Mouse (Mus musculus): ENCODE results near the gene Olfr820.
"Not testable (repeated sequence)": the region's sequence is repeated elsewhere in the genome, so short reads cannot be mapped to it uniquely, and the experiment has no call there.

The Olfr820 gene

DNA sequence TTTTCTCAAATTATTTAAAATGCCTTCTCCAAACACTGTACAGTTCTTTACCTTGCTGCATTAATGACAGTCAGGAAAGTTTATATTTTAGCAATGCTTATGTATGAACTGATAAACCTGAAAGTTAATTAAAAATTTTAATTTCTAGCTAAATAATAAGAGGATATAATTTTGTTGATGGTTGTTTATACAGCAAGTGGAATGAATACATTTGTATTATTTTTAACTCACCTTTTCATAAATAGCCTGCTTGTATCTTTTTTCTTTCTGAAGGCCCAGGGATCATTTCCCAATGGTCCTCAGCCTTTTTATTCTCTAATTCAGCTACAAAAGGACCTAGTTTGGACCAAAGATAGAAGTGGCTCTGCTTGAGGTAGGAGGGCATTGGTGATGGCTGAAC is at the start of gene Olfr820:
TSS of gene Olfr820 (plus strand) at position 301 of the 400 bp plus-strand sequence.
- no peak for DNase-seq (ENCODE audit: low spot score in 2 of 2)

GRCm38 (mm10) chr10:129966232-129966631 is 46.2 kb upstream of the Olfr820 start:
- DNase-seq (ENCODE audit: low spot score in 2 of 2), result not testable (repeated sequence)

DNA sequence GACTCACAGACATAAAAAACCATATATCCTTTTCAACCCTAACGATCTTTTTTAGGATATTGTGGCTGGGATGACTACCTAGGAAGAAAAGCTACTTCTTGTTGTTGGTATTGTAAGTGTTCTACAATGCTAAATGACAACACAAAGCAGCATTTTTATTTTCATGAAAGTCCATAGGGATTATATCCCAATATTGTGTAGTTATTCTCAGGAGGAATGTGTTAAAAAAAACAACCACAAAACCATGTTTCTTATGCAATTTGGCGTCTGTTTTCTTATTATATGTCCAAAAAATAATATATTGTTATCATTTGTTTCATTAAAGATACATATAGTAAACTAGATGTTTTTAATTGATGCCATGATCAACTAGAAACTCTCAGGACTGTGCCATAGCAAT is 45.3 kb upstream of the Olfr820 start, which contains the start of gene Olfr819:
TSS of gene Olfr819 (minus strand) at position 101 of the 400 bp plus-strand sequence.
- DNase-seq (ENCODE audit: low spot score in 2 of 2), result not testable (repeated sequence)

- not testable (repeated sequence) for DNase-seq (ENCODE audit: low spot score in 2 of 2)
These were observed 39.4 kb upstream of the Olfr820 start for GRCm38 (mm10) chr10:129972994-129973393.

- not testable (repeated sequence) for DNase-seq (ENCODE audit: low spot score in 2 of 2)
These were observed 36.4 kb upstream of the Olfr820 start, which contains the start of gene Olfr247 for GRCm38 (mm10) chr10:129976040-129976439. TSS of gene Olfr247 (minus strand) at chr10:129976140.

- not testable (repeated sequence) for DNase-seq (ENCODE audit: low spot score in 2 of 2)
These were observed 30.6 kb upstream of the Olfr820 start for GRCm38 (mm10) chr10:129981867-129982266.

- DNase-seq (ENCODE audit: low spot score in 2 of 2), result not testable (repeated sequence)
These were observed 27.5 kb upstream of the Olfr820 start, which contains the start of gene Gm10310 for GRCm38 (mm10) chr10:129984962-129985361. TSS of gene Gm10310 (minus strand) at chr10:129985062.

GRCm38 (mm10) chr10:130004104-130004503 is 8.3 kb upstream of the Olfr820 start:
- not testable (repeated sequence) for DNase-seq (ENCODE audit: low spot score in 2 of 2)

DNA sequence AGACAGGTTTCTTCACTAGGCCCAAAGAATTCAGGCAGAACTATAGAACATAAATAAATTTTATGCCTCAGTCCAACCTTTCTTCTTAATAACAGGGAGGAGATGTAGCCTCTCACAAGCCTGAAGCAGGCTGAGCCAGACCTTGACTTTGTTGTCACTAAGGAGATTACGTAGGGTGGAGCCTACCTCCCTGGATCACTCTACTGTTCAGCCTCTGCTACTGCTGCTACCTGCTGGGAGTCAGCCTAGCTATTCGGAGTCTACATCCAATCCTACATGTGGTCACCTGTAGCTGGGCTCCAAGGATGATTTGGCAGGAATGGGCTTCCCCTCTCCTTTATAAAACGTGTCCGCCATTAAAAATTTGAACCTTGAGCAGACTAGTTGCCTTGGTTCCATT is 7.1 kb upstream of the Olfr820 start:
- not testable (repeated sequence) for DNase-seq (ENCODE audit: low spot score in 2 of 2)

- DNase-seq (ENCODE audit: low spot score in 2 of 2), result no peak
These were observed 17.6 kb downstream of the Olfr820 start, which contains the start of gene Olfr821 for GRCm38 (mm10) chr10:130030048-130030447. TSS of gene Olfr821 (plus strand) at chr10:130030348.

DNA sequence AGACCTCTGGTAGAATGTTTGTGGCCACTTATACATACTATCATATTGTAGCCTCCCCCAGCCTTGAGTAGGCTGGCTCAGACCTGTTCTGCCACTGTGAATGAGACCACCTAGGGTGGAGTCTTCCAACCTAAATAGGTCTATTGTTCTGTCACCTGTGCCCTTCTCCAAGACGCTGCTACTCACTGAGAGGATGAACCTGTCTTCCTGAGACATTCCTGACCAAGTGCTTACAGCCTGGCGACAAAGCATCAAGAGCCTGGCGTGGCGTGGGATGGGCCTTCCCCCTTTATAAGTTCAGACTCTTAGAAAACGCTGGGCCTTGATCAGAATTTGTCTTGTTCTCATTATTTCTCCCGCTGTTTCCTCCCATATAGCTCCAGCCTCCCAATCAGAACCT is 24.7 kb downstream of the Olfr820 start:
- DNase-seq (ENCODE audit: low spot score in 2 of 2), result no peak
